Mouse (Mus musculus): Measurements from ENCODE around the gene Serpina3b. TPM values are rescaled to one million over a fixed set of nuclear protein-coding genes. Genes with fewer than 3 reads are reported as not detected.

Serpina3b gene
- polyA plus RNA-seq, 1 experiment from 2014 or later, result not detected

DNA sequence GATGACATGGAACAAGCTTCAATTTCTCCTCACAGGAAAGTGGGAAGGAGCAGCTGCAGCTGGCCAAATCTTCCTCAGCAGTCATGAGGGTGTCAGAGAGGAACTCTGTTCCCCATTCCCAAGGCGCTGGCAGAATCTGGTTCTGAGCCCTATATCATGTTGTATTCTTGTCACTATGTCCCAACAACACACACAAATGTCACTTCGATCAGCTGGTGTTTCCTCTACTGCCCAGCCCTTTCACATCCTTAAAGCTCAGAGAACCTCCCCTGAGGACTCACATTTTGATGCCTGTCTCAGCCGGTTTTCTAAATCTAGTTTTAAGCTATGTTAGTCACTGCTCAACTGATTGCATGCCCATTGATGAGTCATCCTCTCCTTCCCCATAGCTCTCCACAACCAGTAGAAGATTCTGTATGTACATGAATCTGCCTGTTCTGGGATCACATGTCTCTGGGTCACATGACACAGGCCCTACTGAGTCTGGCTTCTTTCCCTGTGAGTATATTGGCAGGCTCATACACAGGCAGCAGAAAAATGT, 58.3 kb downstream of the Serpina3b start:
- DNase-seq (ENCODE audit: low spot score, missing footprints) (no peak), ATAC-seq (ENCODE audit: low FRiP score) (no peak)
- Histone ChIP-seq H3K9ac (ENCODE audit: low read length) (no peak overlapping the region), H3K4me2 (no peak overlapping the region), H3K4me1 (ENCODE audit: control insufficient read depth, insufficient read depth, low read length) (no peaks in the 10 kb centered on the region), H3K36me3 (ENCODE audit: control insufficient read depth, insufficient read depth, low read length) (no peaks in the 10 kb centered on the region), H3K4me3 (ENCODE audit: low read depth, low read length) (no peak overlapping the region), H3K27ac (ENCODE audit: low read depth, low read length) (no peak overlapping the region), H3K9me3 (ENCODE audit: control insufficient read depth, low read length) (no peaks in the 10 kb centered on the region), H3K27me3 (ENCODE audit: control insufficient read depth, insufficient read depth, low read length) (no peaks in the 10 kb centered on the region)
- WGBS, result 91% methylated on average over 3 of the region's 3 CpGs

Other genes starting within 250 kb of the Serpina3b start
- gene Serpina1c, start 223.1 kb upstream of the Serpina3b start, polyA plus RNA-seq (2014; fragmentation: Nextera tagmentation; extraction: Ambion mirVana), result not detected in 2 replicates
- gene Serpina1e, start 169.0 kb upstream of the Serpina3b start, polyA plus RNA-seq (2014; fragmentation: Nextera tagmentation; extraction: Ambion mirVana), result not detected in 2 replicates
- not detected in 2 replicates for gene Serpina11, start 138.0 kb upstream of the Serpina3b start, polyA plus RNA-seq (2014; fragmentation: Nextera tagmentation; extraction: Ambion mirVana)
- not detected in 2 replicates for gene Serpina9, start 114.2 kb upstream of the Serpina3b start, polyA plus RNA-seq (2014; fragmentation: Nextera tagmentation; extraction: Ambion mirVana)
- gene Serpina12, start 83.6 kb upstream of the Serpina3b start, polyA plus RNA-seq (2014; fragmentation: Nextera tagmentation; extraction: Ambion mirVana), result not detected in 2 replicates
- not detected in 2 replicates for gene Serpina5, start 26.9 kb upstream of the Serpina3b start, polyA plus RNA-seq (2014; fragmentation: Nextera tagmentation; extraction: Ambion mirVana)
- not detected in 2 replicates for gene Serpina3a, start 15.3 kb upstream of the Serpina3b start, polyA plus RNA-seq (2014; fragmentation: Nextera tagmentation; extraction: Ambion mirVana)
- not detected in 2 replicates for gene Serpina3c, start 25.9 kb downstream of the Serpina3b start, polyA plus RNA-seq (2014; fragmentation: Nextera tagmentation; extraction: Ambion mirVana)
- gene Serpina3f, start 86.5 kb downstream of the Serpina3b start, polyA plus RNA-seq (2014; fragmentation: Nextera tagmentation; extraction: Ambion mirVana), result 0.40 and 0.55 TPM in 2 replicates
- gene Serpina3g, start 108.2 kb downstream of the Serpina3b start, polyA plus RNA-seq (2014; fragmentation: Nextera tagmentation; extraction: Ambion mirVana), result 0.26 and 0.44 TPM in 2 replicates
- gene Serpina3i, start 135.1 kb downstream of the Serpina3b start, polyA plus RNA-seq (2014; fragmentation: Nextera tagmentation; extraction: Ambion mirVana), result 0.14 TPM in 1 of 2 replicates, not detected in the other
- not detected in 2 replicates for gene Serpina3j, start 186.6 kb downstream of the Serpina3b start, polyA plus RNA-seq (2014; fragmentation: Nextera tagmentation; extraction: Ambion mirVana)
- gene Serpina3k, start 210.5 kb downstream of the Serpina3b start, polyA plus RNA-seq (2014; fragmentation: Nextera tagmentation; extraction: Ambion mirVana), result not detected in 2 replicates
- not detected in 2 replicates for gene Serpina3m, start 210.5 kb downstream of the Serpina3b start, polyA plus RNA-seq (2014; fragmentation: Nextera tagmentation; extraction: Ambion mirVana)

Data from midbrain, embryonic 11.5 days (tissue).